Mouse (Mus musculus) brain, embryonic 14.5 days (tissue): ENCODE measurements around the gene Bcl9.

ENCODE experiments used
- CTCF ChIP-seq: fragments of 200-500 bp; IDR thresholded peaks from 2 replicates; pipeline ENCODE4 v1.5.1; 2012; ENCODE audit warnings: inconsistent platforms, mild to moderate bottlenecking, moderate library complexity, borderline replicate concordance; ENCODE audit not compliant: insufficient read depth, insufficient read length; ENCODE audit errors: extremely low read depth
- POLR2A ChIP-seq: fragments of 200-500 bp; IDR thresholded peaks from 2 replicates; pipeline ENCODE4 v1.6.1; 2012; ENCODE audit warnings: mild to moderate bottlenecking, inconsistent platforms, borderline replicate concordance; ENCODE audit not compliant: poor library complexity, insufficient read depth, insufficient read length, severe bottlenecking; ENCODE audit errors: extremely low read depth

- TF ChIP-seq CTCF: no peak
- no peak for TF ChIP-seq POLR2A
These were observed 130.6 kb downstream of the Bcl9 start for GRCm38 (mm10) chr3:97167126-97167525.
